Mouse (Mus musculus) cerebellum, adult 11 months (tissue): ENCODE measurements around the gene Kctd4.

Experiments used
- DNase-seq: peaks from one replicate; pipeline ENCODE4 v3.0.0; 2022

Kctd4 gene

GRCm38 (mm10) chr14:75992371-75992770 is 37.6 kb downstream of the Kctd4 start:
- no peak for DNase-seq

DNA sequence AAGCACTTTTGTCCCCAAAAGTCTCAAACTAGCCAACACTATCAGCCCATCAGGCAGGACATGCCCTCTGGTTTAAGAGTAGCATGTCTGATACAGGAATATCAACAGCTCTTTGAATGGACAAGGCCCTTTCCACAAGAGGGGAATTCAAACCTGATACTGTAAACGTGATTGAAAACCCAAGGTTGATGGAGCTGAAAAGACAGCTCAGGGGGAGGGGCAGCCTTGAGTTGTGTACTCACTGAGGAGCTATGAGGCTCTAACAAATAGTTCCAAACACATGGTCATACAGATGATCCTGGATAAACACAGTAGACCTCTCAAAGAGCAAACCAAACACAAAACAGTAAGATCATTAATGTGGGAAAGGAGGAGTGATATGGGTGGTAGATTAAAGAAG is 43.3 kb downstream of the Kctd4 start:
- DNase-seq: no peak

GRCm38 (mm10) chr14:76001781-76002180 is 47.0 kb downstream of the Kctd4 start:
- no peak for DNase-seq

- DNase-seq: no peak
Observed at GRCm38 (mm10) chr14:76005011-76005410, 50.2 kb downstream of the Kctd4 start.

- no peak for DNase-seq
Observed at GRCm38 (mm10) chr14:76008174-76008573, 53.4 kb downstream of the Kctd4 start.

DNA sequence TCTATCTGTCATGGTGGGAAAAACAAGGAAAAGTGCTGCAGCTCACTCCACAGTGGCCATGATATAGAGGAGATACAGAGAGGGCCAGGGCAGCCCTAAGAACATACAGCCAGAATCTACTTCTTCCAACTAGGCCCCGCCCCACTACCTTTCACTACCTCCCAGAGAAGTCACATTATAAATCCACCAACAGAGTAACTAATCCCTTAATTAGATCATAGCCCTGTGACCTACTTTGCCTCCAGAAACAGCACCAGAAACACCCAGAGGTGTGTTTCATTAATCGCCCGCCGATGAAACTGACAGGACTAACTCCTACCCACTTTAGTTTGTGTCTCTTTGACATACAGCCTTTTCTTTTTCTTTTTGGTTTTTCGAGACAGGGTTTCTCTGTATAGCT is 54.4 kb downstream of the Kctd4 start:
- no peak for DNase-seq

DNA sequence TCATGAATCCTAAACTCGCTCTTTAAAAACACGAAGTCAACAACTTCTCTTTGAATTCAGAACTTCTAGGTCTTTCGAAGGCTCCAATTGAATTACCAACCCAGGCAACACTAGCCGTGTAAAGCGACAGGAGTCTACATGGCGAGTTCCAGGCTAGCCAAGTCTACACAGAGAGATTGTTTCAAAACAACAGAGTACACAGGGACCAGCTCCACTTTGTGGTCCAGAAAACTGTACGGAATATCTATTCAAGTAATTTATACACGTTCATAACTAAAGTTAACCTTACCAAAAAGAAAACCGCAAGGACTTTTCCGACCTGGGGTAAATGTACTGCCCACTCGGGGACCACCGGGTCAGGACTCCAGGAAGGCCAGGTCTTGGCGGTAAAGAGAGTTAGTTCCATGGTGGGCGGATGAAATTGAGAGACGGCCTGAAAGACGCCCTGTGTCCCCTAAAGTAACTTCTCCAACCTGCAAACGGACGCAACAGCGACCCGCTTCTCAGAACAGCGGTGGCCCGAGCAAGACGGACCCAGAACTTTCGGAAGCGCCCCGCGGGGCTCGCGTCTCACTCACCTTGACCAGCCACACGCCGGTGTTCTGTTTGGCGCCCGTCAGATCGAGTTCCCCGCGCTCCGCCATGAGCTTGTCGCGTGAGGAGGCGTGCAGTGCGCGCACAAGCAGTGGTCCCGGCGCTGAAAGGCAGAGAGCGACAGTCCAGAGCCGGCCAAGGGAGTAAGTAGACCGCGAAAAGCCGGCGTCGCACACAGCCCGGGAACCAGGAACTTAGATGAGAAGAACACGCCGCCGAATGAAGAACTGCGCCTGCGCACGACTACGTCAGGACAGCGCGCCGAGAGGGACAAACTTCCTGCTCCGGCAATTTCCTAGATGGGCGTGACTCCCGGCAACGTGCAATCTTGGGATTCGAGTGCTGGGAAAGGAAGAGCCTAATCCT is 55.6 kb downstream of the Kctd4 start, which contains the start of gene Gtf2f2:
Gene Gtf2f2, minus strand, starts transcription at position 764 of the 960 bp plus-strand sequence.
- DNase-seq: peak; percentile 88

GRCm38 (mm10) chr14:76011062-76011457 is 56.3 kb downstream of the Kctd4 start:
- DNase-seq: no peak

DNA sequence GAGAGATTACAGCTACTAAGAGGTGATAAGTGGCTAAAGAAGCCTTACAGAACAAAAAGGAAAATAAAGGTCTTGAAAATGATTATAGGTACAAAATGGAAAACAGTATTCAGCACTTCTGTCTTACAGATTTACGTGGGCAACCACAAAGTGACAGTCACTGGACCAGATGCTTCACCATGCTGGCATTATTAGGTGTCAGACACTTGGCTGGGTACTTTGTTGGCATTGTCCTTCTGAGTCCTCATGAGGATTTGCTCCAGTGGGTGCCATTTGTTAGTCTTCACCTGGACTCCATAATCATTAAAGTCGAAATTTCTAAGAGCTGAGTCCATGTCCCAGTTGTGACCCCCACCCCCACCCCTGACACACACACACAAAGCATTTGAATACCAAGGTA is 59.5 kb downstream of the Kctd4 start:
- DNase-seq: no peak
